Mouse (Mus musculus): ENCODE data around the gene Rims4. TPM values are rescaled to one million over a fixed set of nuclear protein-coding genes. Genes with fewer than 3 reads are reported as not detected.

The Rims4 gene
- total and polyA plus RNA-seq, 3 experiments, result 0.49 to 1.4 (median 0.97) TPM

DNA sequence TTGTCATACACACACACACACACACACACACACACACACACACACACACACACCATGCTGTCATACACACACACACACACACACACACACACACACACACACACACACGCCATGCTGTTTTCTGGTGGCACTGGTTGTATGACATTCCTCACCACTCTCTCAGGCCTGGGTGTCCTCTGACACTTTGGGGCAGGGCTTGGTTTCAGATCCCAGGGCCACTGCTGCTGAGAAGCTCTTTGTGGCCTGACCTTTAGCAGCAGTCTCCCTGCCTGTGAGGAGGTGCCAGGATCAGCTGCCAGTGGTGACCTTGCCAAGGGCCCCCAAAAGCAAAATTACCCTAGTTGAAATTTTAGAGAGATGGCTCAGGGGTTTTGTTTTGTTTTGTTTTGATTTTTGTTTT lies 92.6 kb downstream of the Rims4 start:
- no peak overlapping the region for H3K4me3 ChIP-seq
- no peak overlapping the region for H3K27ac ChIP-seq
- no peak for TF ChIP-seq POLR2A (IDR thresholded peaks at IDR 0.05; ENCODE audit: insufficient read depth, low read depth, low read length)
- no peak for TF ChIP-seq CTCF (IDR thresholded peaks at IDR 0.05)
- TF ChIP-seq EP300 (IDR thresholded peaks at IDR 0.05; ENCODE audit: insufficient read depth, low read depth, low read length), result no peak
- no peak for DNase-seq
- WGBS, result 81% methylated on average over 1 of the region's 1 CpGs
- intact Hi-C loops (cut with DNase I), result loop anchor here (10.0 kb wide), 1 partner anchor 291 kb away; no protein-coding TSS in a partner anchor
- H3K9ac ChIP-seq (ENCODE audit: low read depth, low read length), result no peak overlapping the region
- H3K27me3 ChIP-seq (ENCODE audit: control insufficient read depth, insufficient read depth, low read length), result no peaks in the 10 kb centered on the region
- H3K4me1 ChIP-seq (ENCODE audit: control insufficient read depth, insufficient read depth, low read length), result no peaks in the 10 kb centered on the region
- H3K79me2 ChIP-seq (replicated peaks; ENCODE audit: control insufficient read depth, insufficient read depth, low read length), result no peaks in the 10 kb centered on the region
- no peaks in the 10 kb centered on the region for H3K36me3 ChIP-seq (ENCODE audit: control insufficient read depth, insufficient read depth, low read length)

DNA sequence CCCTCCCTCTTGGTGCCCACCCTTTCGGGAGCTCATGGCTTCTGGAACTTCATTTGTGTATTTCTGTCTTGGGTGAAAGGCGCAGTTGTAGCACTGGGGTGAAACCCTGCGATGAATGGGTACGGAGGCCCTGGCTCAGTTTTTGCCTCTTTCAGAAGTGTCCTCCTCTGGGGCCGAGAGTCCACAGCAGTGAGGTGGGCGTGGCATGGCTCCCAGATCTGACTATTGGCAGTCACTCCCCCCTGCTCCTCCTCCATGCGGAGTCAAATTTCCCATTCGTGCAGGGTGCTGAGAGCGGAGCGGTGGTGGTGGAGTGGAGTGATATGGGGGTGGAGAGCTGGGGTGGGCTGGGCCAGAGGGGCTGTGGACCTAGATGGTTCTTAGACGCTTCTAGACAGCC lies 94.7 kb downstream of the Rims4 start:
- intact Hi-C loops (cut with DNase I), result loop anchor here (5.0 to 10.0 kb wide), 2 partner anchors 106 to 289 kb away; no protein-coding TSS in a partner anchor
- Histone ChIP-seq H3K4me1 (ENCODE audit: control insufficient read depth, insufficient read depth, low read length) (no peaks in the 10 kb centered on the region), H3K4me3 (no peak overlapping the region), H3K36me3 (ENCODE audit: control insufficient read depth, insufficient read depth, low read length) (no peaks in the 10 kb centered on the region), H3K27ac (no peak overlapping the region), H3K79me2 (replicated peaks; ENCODE audit: control insufficient read depth, insufficient read depth, low read length) (no peaks in the 10 kb centered on the region), H3K27me3 (ENCODE audit: control insufficient read depth, insufficient read depth, low read length) (no peaks in the 10 kb centered on the region), H3K9ac (ENCODE audit: low read depth, low read length) (no peak overlapping the region)
- 31% methylated on average over 11 of the region's 11 CpGs for WGBS
- no peak for DNase-seq
- TF ChIP-seq POLR2A (IDR thresholded peaks at IDR 0.05; ENCODE audit: insufficient read depth, low read depth, low read length) (0 out of 2 replicates have a peak, but pooled peaks have one; percentile 17), CTCF (IDR thresholded peaks at IDR 0.05) (no peak), EP300 (IDR thresholded peaks at IDR 0.05; ENCODE audit: insufficient read depth, low read depth, low read length) (no peak)

DNA sequence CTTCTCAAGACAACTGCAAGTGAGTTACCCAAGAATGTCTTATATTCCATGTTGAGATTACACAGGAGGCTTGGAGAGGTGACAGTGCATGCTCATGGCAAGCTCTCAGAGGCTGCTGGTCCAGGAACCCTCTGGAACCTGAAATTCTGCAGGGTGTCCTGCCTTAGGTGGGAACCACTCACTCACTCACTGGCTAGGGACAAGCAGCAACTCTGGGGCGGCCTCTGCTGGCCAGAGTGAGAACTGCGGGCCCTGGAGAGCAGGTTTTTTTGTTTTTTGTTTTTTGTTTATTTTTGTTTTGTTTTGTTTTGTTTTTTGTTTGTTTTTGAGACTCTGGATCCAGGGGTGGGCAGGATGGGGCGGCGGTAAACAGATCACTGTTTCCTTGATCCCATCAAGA lies 95.2 kb downstream of the Rims4 start:
- 4% methylated on average over 4 of the region's 4 CpGs for WGBS
- Histone ChIP-seq H3K79me2 (replicated peaks; ENCODE audit: control insufficient read depth, insufficient read depth, low read length) (no peaks in the 10 kb centered on the region), H3K27ac (no peak overlapping the region), H3K27me3 (ENCODE audit: control insufficient read depth, insufficient read depth, low read length) (no peaks in the 10 kb centered on the region), H3K9ac (ENCODE audit: low read depth, low read length) (no peak overlapping the region), H3K4me3 (no peak overlapping the region), H3K36me3 (ENCODE audit: control insufficient read depth, insufficient read depth, low read length) (no peaks in the 10 kb centered on the region), H3K4me1 (ENCODE audit: control insufficient read depth, insufficient read depth, low read length) (peaks cover 1% of the 10 kb centered on the region; the same call in 1 of the 2 replicates)
- intact Hi-C loops (cut with DNase I), result loop anchor here (5.0 to 10.0 kb wide), 2 partner anchors 106 to 288 kb away; no protein-coding TSS in a partner anchor
- 0 out of 2 replicates have a peak, but pooled peaks have one; percentile 4 for TF ChIP-seq EP300 (IDR thresholded peaks at IDR 0.05; ENCODE audit: insufficient read depth, low read depth, low read length)
- TF ChIP-seq POLR2A (IDR thresholded peaks at IDR 0.05; ENCODE audit: insufficient read depth, low read depth, low read length), result no peak
- DNase-seq, result peak; percentile 37 to 80

DNA sequence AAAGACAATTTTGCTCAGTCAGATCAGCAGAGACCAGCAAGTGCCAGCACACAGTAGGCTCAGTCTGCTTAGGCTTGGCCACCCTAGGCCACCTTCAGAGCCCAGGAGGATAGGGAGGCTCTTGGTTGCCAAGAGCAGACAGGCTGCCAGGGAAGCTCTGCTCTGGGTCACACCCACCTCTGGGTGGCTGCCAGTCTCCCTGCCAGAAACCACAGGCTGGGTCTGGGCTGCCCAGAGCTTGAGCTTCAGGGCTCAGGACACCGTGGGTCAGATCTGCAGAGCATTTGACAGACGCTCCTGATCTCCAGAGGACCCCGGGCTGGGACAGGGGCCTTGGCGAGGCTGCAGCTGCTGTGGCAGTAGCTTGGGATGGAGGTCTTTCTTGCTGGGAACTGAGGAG lies 97.9 kb downstream of the Rims4 start, which contains the start of gene Ccn5:
TSS of gene Ccn5 (plus strand) at position 255 of the 400 bp plus-strand sequence.
- WGBS, result 23% methylated on average over 4 of the region's 4 CpGs
- H3K27me3 ChIP-seq (ENCODE audit: control insufficient read depth, insufficient read depth, low read length), result no peaks in the 10 kb centered on the region
- H3K36me3 ChIP-seq (ENCODE audit: control insufficient read depth, insufficient read depth, low read length), result no peaks in the 10 kb centered on the region
- no peaks in the 10 kb centered on the region for H3K79me2 ChIP-seq (replicated peaks; ENCODE audit: control insufficient read depth, insufficient read depth, low read length)
- no peak within 1 kb of the TSS for H3K27ac ChIP-seq
- intact Hi-C loops (cut with DNase I), result loop anchor here (1.0 to 10.0 kb wide), 3 partner anchors 20 to 286 kb away; no protein-coding TSS in a partner anchor
- peak; percentile 82 to 88 for DNase-seq
- no peak for TF ChIP-seq POLR2A (IDR thresholded peaks at IDR 0.05; ENCODE audit: insufficient read depth, low read depth, low read length)
- TF ChIP-seq CTCF (IDR thresholded peaks at IDR 0.05), result no peak
- TF ChIP-seq EP300 (IDR thresholded peaks at IDR 0.05; ENCODE audit: insufficient read depth, low read depth, low read length), result no peak
- H3K9ac ChIP-seq (ENCODE audit: low read depth, low read length), result no peak within 1 kb of the TSS
- peaks cover 2% of the 10 kb centered on the region; the same call in 1 of the 2 replicates for H3K4me1 ChIP-seq (ENCODE audit: control insufficient read depth, insufficient read depth, low read length)
- H3K4me3 ChIP-seq, result no peak within 1 kb of the TSS

DNA sequence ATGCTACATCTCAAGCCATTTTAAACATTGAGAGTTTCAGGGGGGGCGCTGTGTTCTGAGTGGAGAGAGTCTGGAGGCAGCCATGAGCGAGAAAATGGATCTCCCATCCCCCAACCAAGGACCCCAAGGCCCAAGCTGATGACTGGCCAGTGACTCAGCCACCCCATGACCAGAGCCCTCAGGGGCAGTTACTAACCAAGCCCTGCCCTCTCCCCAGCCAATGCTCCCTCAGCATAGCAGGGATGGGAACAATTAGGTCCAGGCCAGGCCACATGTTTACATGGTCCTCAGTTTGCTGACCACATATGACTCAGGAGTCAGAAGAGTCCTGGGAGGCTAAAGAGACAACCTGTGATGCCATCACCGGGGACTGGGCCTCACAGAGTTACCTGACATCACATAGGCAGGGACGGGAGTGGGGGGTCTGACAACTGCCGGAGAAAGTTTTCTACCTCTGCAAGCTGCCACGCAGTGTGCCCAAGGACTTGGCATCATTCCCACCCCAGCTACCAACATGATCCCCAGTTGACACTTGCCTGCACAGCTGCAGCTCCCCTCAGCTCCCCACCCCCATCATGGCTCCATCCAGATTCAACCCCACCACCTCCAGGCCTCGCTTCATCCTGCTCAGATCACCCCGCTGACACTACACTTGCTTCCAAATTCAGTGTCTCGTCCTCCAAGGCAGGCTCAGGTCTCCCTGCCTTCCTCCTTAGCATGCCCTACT lies 103.6 kb downstream of the Rims4 start:
- TF ChIP-seq POLR2A (IDR thresholded peaks at IDR 0.05; ENCODE audit: insufficient read depth, low read depth, low read length) (no peak), CTCF (IDR thresholded peaks at IDR 0.05) (no peak), EP300 (IDR thresholded peaks at IDR 0.05; ENCODE audit: insufficient read depth, low read depth, low read length) (no peak)
- Histone ChIP-seq H3K79me2 (replicated peaks; ENCODE audit: control insufficient read depth, insufficient read depth, low read length) (no peaks in the 10 kb centered on the region), H3K9ac (ENCODE audit: low read depth, low read length) (no peak overlapping the region), H3K36me3 (ENCODE audit: control insufficient read depth, insufficient read depth, low read length) (no peaks in the 10 kb centered on the region), H3K27me3 (ENCODE audit: control insufficient read depth, insufficient read depth, low read length) (no peaks in the 10 kb centered on the region), H3K4me1 (ENCODE audit: control insufficient read depth, insufficient read depth, low read length) (peaks cover 2% of the 10 kb centered on the region; the same call in 1 of the 2 replicates), H3K4me3 (no peak overlapping the region), H3K27ac (no peak overlapping the region)
- WGBS, result 87% methylated on average over 9 of the region's 9 CpGs
- intact Hi-C loops (cut with DNase I), result no loop called here
- no peak for DNase-seq

DNA sequence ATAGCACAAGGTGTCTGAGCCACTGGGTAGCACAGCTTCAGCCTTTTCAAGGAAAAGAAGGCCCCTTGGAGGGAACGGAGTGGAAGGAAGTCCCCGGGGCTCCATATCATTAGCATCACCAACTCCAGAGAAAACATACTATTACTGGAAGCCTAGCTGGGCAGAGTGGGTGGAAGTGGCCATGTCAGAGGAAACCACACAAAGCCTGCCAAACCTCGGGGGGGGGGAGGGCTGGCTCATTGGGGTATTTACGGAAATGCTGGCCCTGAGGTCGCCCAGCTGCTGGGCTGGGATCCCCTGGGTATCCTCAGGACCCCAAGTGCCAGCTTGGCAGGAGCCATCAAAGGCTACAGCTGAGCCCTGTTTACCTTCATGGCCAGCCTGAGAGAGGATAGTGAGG lies 105.4 kb downstream of the Rims4 start:
- Histone ChIP-seq H3K27me3 (ENCODE audit: control insufficient read depth, insufficient read depth, low read length) (no peaks in the 10 kb centered on the region), H3K36me3 (ENCODE audit: control insufficient read depth, insufficient read depth, low read length) (no peaks in the 10 kb centered on the region), H3K9ac (ENCODE audit: low read depth, low read length) (no peak overlapping the region), H3K4me1 (ENCODE audit: control insufficient read depth, insufficient read depth, low read length) (no peaks in the 10 kb centered on the region), H3K27ac (no peak overlapping the region), H3K79me2 (replicated peaks; ENCODE audit: control insufficient read depth, insufficient read depth, low read length) (no peaks in the 10 kb centered on the region), H3K4me3 (no peak overlapping the region)
- TF ChIP-seq EP300 (IDR thresholded peaks at IDR 0.05; ENCODE audit: insufficient read depth, low read depth, low read length) (no peak), CTCF (IDR thresholded peaks at IDR 0.05) (no peak), POLR2A (IDR thresholded peaks at IDR 0.05; ENCODE audit: insufficient read depth, low read depth, low read length) (no peak)
- 42% methylated on average over 5 of the region's 5 CpGs for WGBS
- intact Hi-C loops (cut with DNase I), result no loop called here
- no peak for DNase-seq

Other genes starting within 250 kb of the Rims4 start
- 1 to 10 TPM in 1 of 2 experiments, under 1 TPM in 1; 0.65 to 1.0 TPM for gene Ada, start 168.4 kb downstream of the Rims4 start, total RNA-seq (2021)
- gene Ada, start 168.4 kb downstream of the Rims4 start, polyA plus RNA-seq (2012; rRNA removed), result 0.61 and 1.2 TPM in 2 replicates
- 1 to 10 TPM; 1.3 to 2.6 TPM for gene Ccn5, start 97.8 kb downstream of the Rims4 start, total RNA-seq (2021)
- 11.6 and 18.4 TPM in 2 replicates for gene Ccn5, start 97.8 kb downstream of the Rims4 start, polyA plus RNA-seq (2012; rRNA removed)
- not detected for gene Kcnk15, start 65.0 kb downstream of the Rims4 start, total RNA-seq (2021)
- gene Kcnk15, start 65.0 kb downstream of the Rims4 start, polyA plus RNA-seq (2012; rRNA removed), result not detected in 2 replicates
- 10 to 100 TPM; 71.9 to 73.1 TPM for gene Ywhab, start 76.3 kb upstream of the Rims4 start, total RNA-seq (2021)
- gene Ywhab, start 76.3 kb upstream of the Rims4 start, polyA plus RNA-seq (2012; rRNA removed), result 26.8 and 37.1 TPM in 2 replicates
- gene Pabpc1l, start 106.8 kb upstream of the Rims4 start, total RNA-seq (2021), result under 1 TPM; 0.32 to 0.63 TPM
- 0.73 and 0.90 TPM in 2 replicates for gene Pabpc1l, start 106.8 kb upstream of the Rims4 start, polyA plus RNA-seq (2012; rRNA removed)
- 10 to 100 TPM; 14.3 to 14.7 TPM for gene Stk4, start 151.6 kb upstream of the Rims4 start, total RNA-seq (2021)
- gene Stk4, start 151.6 kb upstream of the Rims4 start, polyA plus RNA-seq (2012; rRNA removed), result 6.4 and 10.7 TPM in 2 replicates
- gene Tomm34, start 152.5 kb upstream of the Rims4 start, total RNA-seq (2021), result 10 to 100 TPM; 18.5 to 22.9 TPM
- gene Tomm34, start 152.5 kb upstream of the Rims4 start, polyA plus RNA-seq (2012; rRNA removed), result 24.7 and 28.7 TPM in 2 replicates